Mouse (Mus musculus): ENCODE results near the gene Lrrc29.

- TF ChIP-seq CTCF (IDR thresholded peaks at IDR 0.05; ENCODE audit: insufficient read depth, low read length), result no peak
- no peak for TF ChIP-seq POLR2A (IDR thresholded peaks at IDR 0.05; ENCODE audit: borderline replicate concordance, extremely low read depth, low read depth, low read length)
Observed at GRCm38 (mm10) chr8:105373032-105373431, 47.0 kb upstream of the Lrrc29 start, which contains the start of gene Plekhg4.
